ENCODE assay signal across 28 mouse cellular contexts in the genomic region with DNA sequence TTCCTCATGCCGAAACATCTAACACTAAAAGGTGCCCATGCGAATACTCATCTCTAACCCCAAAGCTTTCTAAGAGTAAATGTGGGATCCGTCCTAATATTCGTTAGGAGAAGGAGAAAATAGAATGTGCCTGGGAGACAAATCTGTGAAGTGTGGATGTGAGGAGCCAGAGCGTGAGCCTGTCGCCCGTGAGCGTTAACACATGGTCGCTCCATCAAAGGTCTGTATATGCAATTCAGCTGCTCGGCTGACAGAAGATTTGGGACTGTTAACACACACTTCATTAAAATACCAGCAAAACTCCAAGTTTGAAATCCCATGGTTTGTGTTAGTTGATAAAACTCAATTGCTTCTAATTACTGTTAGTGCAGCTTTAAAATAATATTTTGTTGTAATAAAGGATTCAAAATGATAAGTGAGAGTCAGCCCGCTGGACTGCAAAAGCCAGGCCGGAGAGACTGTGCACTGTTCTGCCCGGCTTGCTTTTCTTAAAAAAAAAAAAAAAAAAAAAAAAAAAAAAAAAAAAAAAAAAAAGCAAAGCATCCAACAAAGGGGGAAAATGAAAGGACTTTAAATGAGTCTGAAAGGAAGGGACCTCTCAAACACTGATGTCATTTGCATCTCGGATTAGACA.
DNase-seq lines count a peak whose midpoint lies in the region; ATAC-seq and TF ChIP-seq lines count a peak whose summit lies in the region.
"Had no signal": no experiment of that assay in that cellular context is flagged by ENCODE, and none has a peak within 500 bp of the region (broad histone marks: within the 10 kb centered on the region; RNA-seq: fewer than 3 reads in every experiment).

No protein-coding gene starts in this region.

- no peak overlapping the region for H3K4me3 ChIP-seq in CH12.LX (replicated peaks in 1 of 3; ENCODE audit: low read depth in 2 of 3, low read length in 2 of 3, poor library complexity in 1 of 3)
- no peak overlapping the region for H3K4me3 ChIP-seq in lung, postnatal 0 days (ENCODE audit: low read depth, low read length)
- H3K4me3 ChIP-seq in liver, embryonic 11.5 days (ENCODE audit: low read depth, low read length), result no peak overlapping the region
- H3K4me3 ChIP-seq: embryonic facial prominence, embryonic 13.5 days; forebrain, embryonic 12.5 days; heart, embryonic 10.5 days; heart, embryonic 15.5 days; hindbrain, embryonic 12.5 days; liver, embryonic 15.5 days; midbrain, embryonic 10.5 days; neural tube, embryonic 12.5 days had no signal

- no peaks in the 10 kb centered on the region for H3K79me2 ChIP-seq in CH12.LX (replicated peaks; ENCODE audit: control insufficient read depth, extremely low read depth, insufficient read depth, poor library complexity, severe bottlenecking)

- peaks cover 0 to 4% of the 10 kb centered on the region in 2 experiments; a peak in 1 of 4 replicates for H3K4me1 ChIP-seq in CH12.LX (ENCODE audit: control insufficient read depth in 1 of 2, insufficient read depth in 2 of 2)
- no peaks in the 10 kb centered on the region for H3K4me1 ChIP-seq in lung, postnatal 0 days (ENCODE audit: insufficient read depth, low read depth, low read length)
- no peaks in the 10 kb centered on the region for H3K4me1 ChIP-seq in liver, embryonic 11.5 days (replicated peaks; ENCODE audit: control insufficient read depth, insufficient read depth, low read length)
- H3K4me1 ChIP-seq: embryonic facial prominence, embryonic 13.5 days; heart, embryonic 10.5 days; heart, embryonic 15.5 days; liver, embryonic 15.5 days; neural tube, embryonic 12.5 days had no signal

- TF ChIP-seq CTCF in CH12.LX (conservative IDR thresholded peaks at IDR 0.05 in 1 of 2, IDR thresholded peaks at IDR 0.05 in 1 of 2; ENCODE audit: low read depth in 2 of 2, low read length in 2 of 2), result no peak
- no peak for TF ChIP-seq CTCF in lung, postnatal 0 days (IDR thresholded peaks at IDR 0.05)

- in situ Hi-C loops in CH12.LX (cut with MboI; ENCODE audit: low pct_ligation_motif_present, low pct_unique_long_range_greater_than_20kb, low sequenced_read_pairs), result no loop called here

- no peaks in the 10 kb centered on the region for H3K36me3 ChIP-seq in CH12.LX (replicated peaks in 1 of 2; ENCODE audit: control insufficient read depth in 1 of 2, insufficient read depth in 1 of 2, low read length in 1 of 2)
- no peaks in the 10 kb centered on the region for H3K36me3 ChIP-seq in lung, postnatal 0 days (ENCODE audit: insufficient read depth, low read length)
- no peaks in the 10 kb centered on the region for H3K36me3 ChIP-seq in liver, embryonic 11.5 days (ENCODE audit: control insufficient read depth, insufficient read depth, low read length)
- H3K36me3 ChIP-seq: embryonic facial prominence, embryonic 13.5 days; forebrain, embryonic 12.5 days; heart, embryonic 10.5 days; heart, embryonic 15.5 days; hindbrain, embryonic 12.5 days; liver, embryonic 15.5 days; midbrain, embryonic 10.5 days; neural tube, embryonic 12.5 days had no signal

- dilution Hi-C loops in CH12.LX (cut with MboI; ENCODE audit: extremely low pct_ligation_motif_present, extremely low pct_unique_long_range_greater_than_20kb, low sequenced_read_pairs), result no loop called here

- peak; percentile 68 for ATAC-seq in lung, postnatal 0 days
- no peak for ATAC-seq in erythroid progenitor cell, adult 5-6 weeks (replicated peaks; ENCODE audit: low FRiP score, poor library complexity, severe bottlenecking)
- ATAC-seq in liver, embryonic 11.5 days (replicated peaks; ENCODE audit: low FRiP score), result no peak
- ATAC-seq: intestine, embryonic 16.5 days; midbrain, embryonic 16.5 days; Patski had no signal

- H3K9me3 ChIP-seq in CH12.LX (replicated peaks; ENCODE audit: low read length), result peaks cover 15% of the 10 kb centered on the region
- no peaks in the 10 kb centered on the region for H3K9me3 ChIP-seq in lung, postnatal 0 days (ENCODE audit: low read length)
- H3K9me3 ChIP-seq in liver, embryonic 11.5 days (ENCODE audit: control insufficient read depth, low read length), result no peaks in the 10 kb centered on the region
- H3K9me3 ChIP-seq: embryonic facial prominence, embryonic 13.5 days; forebrain, embryonic 12.5 days; heart, embryonic 10.5 days; heart, embryonic 15.5 days; hindbrain, embryonic 12.5 days; liver, embryonic 15.5 days; midbrain, embryonic 10.5 days; neural tube, embryonic 12.5 days had no signal

- no peak overlapping the region for H3K4me2 ChIP-seq in CH12.LX (ENCODE audit: insufficient read depth, low read depth, poor library complexity, severe bottlenecking)
- no peak overlapping the region for H3K4me2 ChIP-seq in lung, postnatal 0 days (replicated peaks; ENCODE audit: low read depth, low read length)
- H3K4me2 ChIP-seq in liver, embryonic 11.5 days, result no peak overlapping the region
- H3K4me2 ChIP-seq: embryonic facial prominence, embryonic 13.5 days; forebrain, embryonic 12.5 days; heart, embryonic 15.5 days; hindbrain, embryonic 12.5 days; liver, embryonic 15.5 days; neural tube, embryonic 12.5 days had no signal

- H3K27me3 ChIP-seq in CH12.LX (replicated peaks), result no peaks in the 10 kb centered on the region
- H3K27me3 ChIP-seq in lung, postnatal 0 days (replicated peaks; ENCODE audit: insufficient read depth, low read length), result no peaks in the 10 kb centered on the region
- H3K27me3 ChIP-seq in liver, embryonic 11.5 days (replicated peaks; ENCODE audit: control insufficient read depth, insufficient read depth, low read length), result no peaks in the 10 kb centered on the region
- H3K27me3 ChIP-seq: embryonic facial prominence, embryonic 13.5 days; heart, embryonic 15.5 days; liver, embryonic 15.5 days; Patski had no signal

- H3K9ac ChIP-seq in CH12.LX (ENCODE audit: insufficient read depth, low read depth), result no peak overlapping the region
- no peak overlapping the region for H3K9ac ChIP-seq in lung, postnatal 0 days (replicated peaks; ENCODE audit: low read depth)
- no peak overlapping the region for H3K9ac ChIP-seq in liver, embryonic 11.5 days (ENCODE audit: low read depth, low read length)
- H3K9ac ChIP-seq: embryonic facial prominence, embryonic 13.5 days; forebrain, embryonic 12.5 days; heart, embryonic 15.5 days; hindbrain, embryonic 12.5 days; liver, embryonic 15.5 days; neural tube, embryonic 12.5 days had no signal

- no peak for TF ChIP-seq EP300 in CH12.LX (IDR thresholded peaks at IDR 0.05; ENCODE audit: low read length)
- peak; percentile 39; the same call in 1 of the 2 replicates for TF ChIP-seq EP300 in lung, postnatal 0 days (IDR thresholded peaks at IDR 0.05)

- WGBS in lung, postnatal 0 days, result 50% methylated on average over 14 of the region's 14 CpGs
- WGBS in liver, embryonic 11.5 days, result 79% methylated on average over 14 of the region's 14 CpGs

- DNase-seq in heart, adult 11 months, result peak; percentile 61
- no peak for DNase-seq in heart, postnatal 4 days
- DNase-seq in CH12.LX (ENCODE audit: extremely low read depth), result no peak
- DNase-seq in lung, postnatal 0 days (ENCODE audit: low spot score), result peak; percentile 76
- peak; percentile 23 to 67 for DNase-seq in lung, postnatal 4 days
- DNase-seq in liver, embryonic 11.5 days (ENCODE audit: low spot score), result no peak
- DNase-seq in adrenal gland, adult 2 months, result no peak
- DNase-seq: adrenal gland, postnatal 25 days; cerebellum, adult 18-20 months; cerebellum, postnatal 10 days; gastrocnemius, postnatal 14 days; kidney, adult 8-10 months; left cerebral cortex, postnatal 4 days; liver; right cerebral cortex, postnatal 25 days had no signal

- TF ChIP-seq POLR2A in CH12.LX (IDR thresholded peaks at IDR 0.05; ENCODE audit: low read depth, low read length), result no peak

- H3K27ac ChIP-seq in CH12.LX (ENCODE audit: insufficient read depth, low read depth), result no peak overlapping the region
- H3K27ac ChIP-seq in lung, postnatal 0 days (ENCODE audit: low read length), result no peak overlapping the region
- H3K27ac ChIP-seq in liver, embryonic 11.5 days (ENCODE audit: low read depth, low read length), result no peak overlapping the region
- H3K27ac ChIP-seq: embryonic facial prominence, embryonic 13.5 days; forebrain, embryonic 12.5 days; heart, embryonic 10.5 days; heart, embryonic 15.5 days; hindbrain, embryonic 12.5 days; kidney, postnatal 0 days; liver, embryonic 15.5 days; midbrain, embryonic 10.5 days; neural tube, embryonic 12.5 days had no signal

- no peak for TF ChIP-seq RAD21 in CH12.LX (IDR thresholded peaks at IDR 0.05; ENCODE audit: low read depth, low read length)

TF ChIP-seq in CH12.LX, 34 proteins besides CTCF, POLR2A, EP300 and RAD21:
- TF ChIP-seq ETS1 (conservative IDR thresholded peaks at IDR 0.05; ENCODE audit: low read depth, low read length), result no peak
- TF ChIP-seq ZC3H11A (IDR thresholded peaks at IDR 0.05; ENCODE audit: low read depth, low read length), result no peak
- peak; percentile 81 for TF ChIP-seq ZNF384 (IDR thresholded peaks at IDR 0.05; ENCODE audit: low read depth, low read length)
TF ChIP-seq in CH12.LX: peak in this region for 1.

Comparison
In these comparisons a context has a peak if more than half of its experiments do, and no peak if none do; other contexts are left out.
1. DNase-seq: peak in heart, adult 11 months (single experiment), lung, postnatal 0 days (single experiment) and lung, postnatal 4 days (2 of 2); none in heart, postnatal 4 days (single experiment), CH12.LX (single experiment), liver, embryonic 11.5 days (single experiment) and adrenal gland, adult 2 months (single experiment).